Mouse (Mus musculus) midbrain, embryonic 13.5 days (tissue): ENCODE results near the gene Cdh4. TPM values are rescaled to one million over a fixed set of nuclear protein-coding genes. Genes with fewer than 3 reads are reported as not detected.

Experiments
- ATAC-seq: fragments of 200-750 bp; cut with Nextera tagmentation; 2 replicates; pipeline ENCODE4 v1.8.0; 2017; ENCODE audit warnings: mild to moderate bottlenecking, moderate TSS enrichment, moderate library complexity
- H3K27ac ChIP-seq: fragments of 300-500 bp; sonication (generic); 2 replicates; pipeline ENCODE4 v1.5.1; 2015; ENCODE audit warnings: inconsistent platforms, mild to moderate bottlenecking, moderate library complexity
- H3K27me3 ChIP-seq: fragments of 300-500 bp; sonication (generic); 2 replicates; pipeline ENCODE4 v1.6.1; 2015; ENCODE audit warnings: mild to moderate bottlenecking, inconsistent platforms
- H3K36me3 ChIP-seq: fragments of 300-500 bp; sonication (generic); 2 replicates; pipeline ENCODE4 v1.6.1; 2015; ENCODE audit warnings: mild to moderate bottlenecking, inconsistent platforms
- H3K4me1 ChIP-seq: fragments of 300-500 bp; sonication (generic); replicated peaks from 2 replicates; pipeline ENCODE4 v1.6.1; 2015; ENCODE audit warnings: inconsistent platforms
- H3K4me2 ChIP-seq: fragments of 300-500 bp; sonication (generic); replicated peaks from 2 replicates; pipeline ENCODE4 v1.6.1; 2015; ENCODE audit warnings: moderate library complexity, mild to moderate bottlenecking, inconsistent platforms
- H3K4me3 ChIP-seq: fragments of 300-500 bp; sonication (generic); replicated peaks from 2 replicates; pipeline ENCODE4 v1.5.1; 2015; ENCODE audit warnings: mild to moderate bottlenecking, inconsistent platforms
- H3K9ac ChIP-seq: fragments of 300-500 bp; sonication (generic); replicated peaks from 2 replicates; pipeline ENCODE4 v1.6.1; 2015; ENCODE audit warnings: mild to moderate bottlenecking, inconsistent platforms
- H3K9me3 ChIP-seq: fragments of 300-500 bp; sonication (generic); 2 replicates; pipeline ENCODE4 v1.6.1; 2016; ENCODE audit warnings: mild to moderate bottlenecking, inconsistent platforms
- WGBS: fragments of 180-500 bp; shearing (Covaris S2); methylation state at CpG from one replicate; pipeline ENCODE4 v1.1.7; 2015; 5-methylcytosine and 5-hydroxymethylcytosine counted together
- polyA plus RNA-seq: library from polyadenylated mRNA; unstranded; fragments of >200 nt; fragmentation: Nextera tagmentation; extraction: Ambion mirVana; gene quantifications from 2 replicates; pipeline ENCODE4 v1.2.1, GENCODE M21; 2015

Cdh4 gene
- polyA plus RNA-seq, 1 experiment from 2014 or later, result 37.1 TPM

GRCm38 (mm10) chr2:179722776-179723386, 280.6 kb downstream of the Cdh4 start:
- Histone ChIP-seq H3K27me3 (no peaks in the 10 kb centered on the region), H3K27ac (no peak overlapping the region), H3K9ac (no peak overlapping the region), H3K4me1 (peaks cover 22% of the 10 kb centered on the region), H3K4me2 (no peak overlapping the region), H3K4me3 (no peak overlapping the region), H3K9me3 (no peaks in the 10 kb centered on the region), H3K36me3 (no peaks in the 10 kb centered on the region)
- 68% methylated on average over 4 of the region's 4 CpGs for WGBS
- peak; percentile 48 for ATAC-seq

GRCm38 (mm10) chr2:179723401-179723800, 281.2 kb downstream of the Cdh4 start:
- no peak for ATAC-seq
- Histone ChIP-seq H3K36me3 (no peaks in the 10 kb centered on the region), H3K9me3 (no peaks in the 10 kb centered on the region), H3K27ac (no peak overlapping the region), H3K4me1 (peaks cover 22% of the 10 kb centered on the region), H3K4me2 (no peak overlapping the region), H3K4me3 (no peak overlapping the region), H3K27me3 (no peaks in the 10 kb centered on the region), H3K9ac (no peak overlapping the region)
- WGBS, result 92% methylated on average over 8 of the region's 8 CpGs

GRCm38 (mm10) chr2:179729002-179729401, 286.8 kb downstream of the Cdh4 start:
- Histone ChIP-seq H3K4me2 (no peak overlapping the region), H3K4me1 (peaks cover 30% of the 10 kb centered on the region), H3K9me3 (no peaks in the 10 kb centered on the region), H3K36me3 (no peaks in the 10 kb centered on the region), H3K9ac (no peak overlapping the region), H3K27ac (no peak overlapping the region), H3K27me3 (peaks cover 2% of the 10 kb centered on the region), H3K4me3 (no peak overlapping the region)
- WGBS, result 56% methylated on average over 8 of the region's 8 CpGs
- ATAC-seq, result no peak

DNA sequence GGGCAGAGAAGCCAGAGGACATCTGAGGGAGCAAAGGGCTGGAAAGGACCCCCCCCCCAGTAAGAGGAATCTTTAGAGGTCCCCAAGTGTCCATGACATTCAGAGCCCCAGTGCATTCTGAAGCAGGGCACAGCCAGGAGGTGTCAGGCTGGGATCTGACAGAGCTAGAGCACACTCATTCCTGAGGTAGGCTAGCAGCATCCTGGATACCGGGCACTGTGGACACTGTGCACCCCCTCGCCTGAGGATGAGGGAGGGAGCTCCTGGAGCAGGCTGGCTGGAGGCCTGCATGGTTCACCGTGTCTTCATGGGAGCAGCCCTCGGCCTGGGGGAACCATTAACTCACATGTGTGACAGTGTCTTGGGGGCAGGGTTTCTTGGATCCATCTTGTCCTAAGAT, 287.6 kb downstream of the Cdh4 start:
- ATAC-seq, result no peak
- H3K36me3 ChIP-seq, result no peaks in the 10 kb centered on the region
- no peak overlapping the region for H3K4me3 ChIP-seq
- no peak overlapping the region for H3K9ac ChIP-seq
- H3K27ac ChIP-seq, result no peak overlapping the region
- H3K9me3 ChIP-seq, result no peaks in the 10 kb centered on the region
- H3K27me3 ChIP-seq, result peaks cover 2% of the 10 kb centered on the region
- no peak overlapping the region for H3K4me2 ChIP-seq
- WGBS, result 74% methylated on average over 4 of the region's 4 CpGs
- H3K4me1 ChIP-seq, result peaks cover 30% of the 10 kb centered on the region

DNA sequence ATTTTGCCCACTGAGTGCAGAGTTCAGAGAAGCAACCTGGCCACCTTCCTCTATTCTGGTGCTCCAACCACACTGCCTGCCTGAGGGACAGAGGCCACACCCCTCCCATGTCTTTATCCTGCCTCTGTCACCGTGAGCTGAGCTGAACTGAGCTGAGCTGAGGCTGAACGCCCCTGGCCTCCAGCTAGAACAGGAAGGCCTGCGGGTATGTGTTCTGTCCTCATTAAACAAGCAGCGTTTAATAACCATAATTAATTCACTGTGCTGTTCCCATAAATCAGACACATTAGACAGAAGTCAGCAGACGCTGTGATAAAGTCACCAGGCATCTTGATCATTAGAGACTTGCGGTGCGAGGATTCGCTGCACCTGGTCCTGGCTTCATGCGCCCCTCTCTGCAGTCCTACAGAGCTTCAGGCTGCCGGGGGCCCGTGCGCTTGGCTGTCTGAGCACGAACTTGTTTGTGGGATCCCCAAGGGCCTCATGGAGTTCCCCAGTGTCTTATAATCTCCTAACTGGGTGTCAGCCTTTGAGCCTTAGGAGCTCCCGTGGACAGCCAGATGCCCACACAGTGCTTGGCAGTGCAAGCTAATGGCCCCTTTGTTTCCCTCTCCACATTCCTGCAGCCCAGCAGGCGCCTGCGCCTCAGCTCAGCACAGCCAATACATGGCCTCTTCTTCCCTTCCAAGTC, 291.1 kb downstream of the Cdh4 start:
- Histone ChIP-seq H3K27ac (0 out of 2 replicates have a peak overlapping the region, but pooled peaks have one; percentile 42), H3K9me3 (no peaks in the 10 kb centered on the region), H3K4me2 (no peak overlapping the region), H3K9ac (0 out of 2 replicates have a peak overlapping the region, but pooled peaks have one; percentile 11), H3K36me3 (no peaks in the 10 kb centered on the region), H3K4me1 (peaks cover 34% of the 10 kb centered on the region), H3K4me3 (no peak overlapping the region), H3K27me3 (peaks cover 2% of the 10 kb centered on the region)
- 19% methylated on average over 16 of the region's 16 CpGs for WGBS
- peak; percentile 76 for ATAC-seq

DNA sequence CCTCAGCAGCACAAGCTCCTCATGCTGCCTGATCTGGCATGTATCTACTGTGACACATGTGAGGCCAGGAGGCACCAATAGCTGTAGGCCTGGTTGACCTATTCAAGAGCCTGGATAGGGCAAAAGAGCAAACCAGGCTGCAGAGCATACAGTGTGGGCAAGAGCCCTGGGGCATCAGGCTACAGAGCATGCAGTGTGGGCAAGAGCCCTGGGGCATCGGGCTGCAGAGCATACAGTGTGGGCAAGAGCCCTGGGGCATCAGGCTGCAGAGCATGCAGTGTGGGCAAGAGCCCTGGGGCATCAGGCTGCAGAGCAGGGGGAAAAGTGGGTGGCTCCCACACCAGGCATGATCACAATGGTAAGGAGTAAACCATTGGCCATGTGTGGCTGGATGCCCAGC, 300.2 kb downstream of the Cdh4 start:
- Histone ChIP-seq H3K36me3 (no peaks in the 10 kb centered on the region), H3K9ac (no peak overlapping the region), H3K4me3 (no peak overlapping the region), H3K27me3 (no peaks in the 10 kb centered on the region), H3K27ac (no peak overlapping the region), H3K4me2 (no peak overlapping the region), H3K4me1 (no peaks in the 10 kb centered on the region), H3K9me3 (no peaks in the 10 kb centered on the region)
- 88% methylated on average over 1 of the region's 1 CpGs for WGBS
- peak; percentile 58; the same call in 1 of the 2 replicates for ATAC-seq

DNA sequence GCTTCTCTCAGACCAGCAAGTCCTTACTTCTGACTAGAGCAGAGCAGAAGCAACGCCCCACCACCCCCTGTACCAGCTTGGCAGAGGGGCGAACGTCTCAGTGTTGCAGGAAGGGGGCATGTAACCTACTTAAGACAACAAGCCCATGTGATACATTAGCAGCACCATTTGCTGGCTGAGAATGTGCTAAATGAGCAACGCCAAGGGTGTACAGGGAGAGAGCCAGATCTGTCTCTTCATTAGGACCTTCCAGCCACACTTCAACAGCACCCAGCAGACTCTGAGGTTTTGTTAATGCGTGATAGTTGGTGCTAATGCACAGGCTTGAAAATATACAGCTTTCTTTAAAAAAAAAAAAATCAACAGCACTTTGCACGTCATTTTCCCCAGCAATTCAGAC, 300.6 kb downstream of the Cdh4 start:
- H3K4me1 ChIP-seq, result no peaks in the 10 kb centered on the region

GRCm38 (mm10) chr2:179746491-179746890, 304.3 kb downstream of the Cdh4 start:
- Histone ChIP-seq H3K27ac (no peak overlapping the region), H3K4me3 (no peak overlapping the region), H3K36me3 (no peaks in the 10 kb centered on the region), H3K4me1 (no peaks in the 10 kb centered on the region), H3K27me3 (no peaks in the 10 kb centered on the region), H3K9me3 (no peaks in the 10 kb centered on the region), H3K4me2 (no peak overlapping the region), H3K9ac (no peak overlapping the region)
- no peak for ATAC-seq
- WGBS, result 90% methylated on average over 7 of the region's 7 CpGs

More for the DNA sequence above, 300.6 kb downstream of the Cdh4 start:
- no peak overlapping the region for H3K4me2 ChIP-seq
- WGBS, result 90% methylated on average over 6 of the region's 6 CpGs
- H3K9me3 ChIP-seq, result no peaks in the 10 kb centered on the region
- H3K4me3 ChIP-seq, result no peak overlapping the region
- H3K27me3 ChIP-seq, result no peaks in the 10 kb centered on the region
- no peak overlapping the region for H3K9ac ChIP-seq
- H3K27ac ChIP-seq, result no peak overlapping the region
- no peak for ATAC-seq
- no peaks in the 10 kb centered on the region for H3K36me3 ChIP-seq

- Histone ChIP-seq H3K9ac (no peak overlapping the region), H3K9me3 (no peaks in the 10 kb centered on the region), H3K36me3 (no peaks in the 10 kb centered on the region), H3K4me1 (peaks cover 7% of the 10 kb centered on the region), H3K4me3 (no peak overlapping the region), H3K4me2 (no peak overlapping the region), H3K27ac (no peak overlapping the region), H3K27me3 (no peaks in the 10 kb centered on the region)
- ATAC-seq, result no peak
- 77% methylated on average over 3 of the region's 3 CpGs for WGBS
Measured at GRCm38 (mm10) chr2:179749399-179749798, 307.2 kb downstream of the Cdh4 start.

DNA sequence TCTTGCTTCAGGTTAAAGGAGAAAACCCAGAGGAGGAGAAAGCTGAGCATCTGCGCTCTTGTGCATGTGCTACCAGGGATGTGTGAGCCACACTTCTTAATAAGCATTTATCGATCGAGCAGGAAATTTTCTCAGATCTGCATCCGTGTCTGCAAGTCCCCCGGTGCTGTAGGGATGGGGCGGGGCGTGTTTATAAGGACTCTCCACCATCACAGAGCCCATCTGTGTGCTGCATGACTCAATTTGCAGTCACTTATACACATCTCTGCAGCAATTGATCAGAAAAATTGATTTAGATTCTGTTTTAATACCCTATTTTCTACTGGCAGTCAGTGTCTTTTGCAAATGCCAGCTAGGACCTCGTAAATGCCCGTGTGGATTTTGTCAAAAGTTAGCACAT, 311.6 kb downstream of the Cdh4 start:
- 74% methylated on average over 9 of the region's 9 CpGs for WGBS
- no peaks in the 10 kb centered on the region for H3K27me3 ChIP-seq

GRCm38 (mm10) chr2:179754776-179755175, 312.5 kb downstream of the Cdh4 start:
- no peak overlapping the region for H3K4me3 ChIP-seq
- H3K4me2 ChIP-seq, result no peak overlapping the region
- ATAC-seq, result no peak
- no peak overlapping the region for H3K9ac ChIP-seq
- no peaks in the 10 kb centered on the region for H3K27me3 ChIP-seq
- H3K27ac ChIP-seq, result no peak overlapping the region
- H3K9me3 ChIP-seq, result no peaks in the 10 kb centered on the region
- 80% methylated on average over 11 of the region's 11 CpGs for WGBS
- H3K36me3 ChIP-seq, result no peaks in the 10 kb centered on the region
- H3K4me1 ChIP-seq, result peaks cover 14% of the 10 kb centered on the region

More for the DNA sequence above, 311.6 kb downstream of the Cdh4 start:
- H3K9ac ChIP-seq, result no peak overlapping the region
- peaks cover 14% of the 10 kb centered on the region for H3K4me1 ChIP-seq
- no peaks in the 10 kb centered on the region for H3K9me3 ChIP-seq
- no peaks in the 10 kb centered on the region for H3K36me3 ChIP-seq
- no peak overlapping the region for H3K4me3 ChIP-seq
- no peak for ATAC-seq
- H3K4me2 ChIP-seq, result no peak overlapping the region
- no peak overlapping the region for H3K27ac ChIP-seq

DNA sequence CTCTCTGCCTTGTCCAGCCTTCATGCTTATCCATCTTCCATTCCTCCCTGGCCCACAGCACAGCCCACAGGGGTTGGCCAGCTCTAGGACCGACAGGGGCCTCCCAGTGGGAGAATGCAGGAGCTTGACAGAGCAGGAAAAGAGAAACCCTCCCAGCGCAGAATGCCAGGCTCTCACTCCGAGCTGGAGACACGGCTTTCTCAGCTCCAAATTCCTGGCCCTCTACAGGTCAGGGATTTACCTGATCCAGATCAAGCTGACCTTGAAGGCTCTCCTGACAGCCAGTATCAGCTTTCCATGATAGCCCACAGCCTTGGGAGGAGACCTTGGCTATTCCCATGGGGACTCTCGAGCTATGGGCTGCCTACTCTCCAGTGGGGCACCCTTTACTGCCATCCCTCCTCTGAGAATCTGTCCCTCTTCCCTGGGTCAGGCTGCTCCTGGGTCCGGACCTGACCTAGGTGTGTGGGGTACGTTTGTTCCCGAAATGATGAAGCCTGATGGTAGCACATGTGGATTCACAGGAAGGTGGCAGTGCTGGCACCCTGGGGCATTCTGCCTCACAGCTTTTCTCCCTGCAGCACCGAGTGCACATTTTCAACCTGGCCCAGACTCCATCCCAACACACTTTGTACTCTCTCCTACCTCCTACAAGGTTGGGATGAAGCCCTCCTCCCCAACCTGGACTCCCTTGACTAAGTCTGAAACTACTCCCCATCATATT, 319.6 kb downstream of the Cdh4 start:
- H3K4me1 ChIP-seq, result peaks cover 38% of the 10 kb centered on the region
- H3K27ac ChIP-seq, result no peak overlapping the region
- no peak overlapping the region for H3K9ac ChIP-seq
- ATAC-seq, result no peak
- H3K36me3 ChIP-seq, result no peaks in the 10 kb centered on the region
- H3K27me3 ChIP-seq, result no peaks in the 10 kb centered on the region
- no peak overlapping the region for H3K4me2 ChIP-seq
- H3K9me3 ChIP-seq, result no peaks in the 10 kb centered on the region
- 64% methylated on average over 9 of the region's 9 CpGs for WGBS
- H3K4me3 ChIP-seq, result no peak overlapping the region
